Mouse (Mus musculus) cerebellum, adult 2 months (tissue): Measurements from ENCODE around the gene Nudt22.

Experiments used
- CTCF ChIP-seq: fragments of 200-500 bp; IDR thresholded peaks from 2 replicates; pipeline ENCODE4 v1.5.1; 2011; ENCODE audit warnings: low read depth, mild to moderate bottlenecking, control low read depth, low read length, moderate library complexity, borderline replicate concordance; ENCODE audit not compliant: insufficient read depth
- POLR2A ChIP-seq: fragments of 200-500 bp; IDR thresholded peaks from 2 replicates; pipeline ENCODE4 v1.6.1; 2011; ENCODE audit warnings: low read length, control low read depth, borderline replicate concordance; ENCODE audit not compliant: insufficient read depth

GRCm38 (mm10) chr19:6994489-6994888 is 1.4 kb downstream of the Nudt22 start:
- no peak for TF ChIP-seq CTCF
- no peak for TF ChIP-seq POLR2A
